ENCODE assay signal across 9 mouse cellular contexts in the genomic region with DNA sequence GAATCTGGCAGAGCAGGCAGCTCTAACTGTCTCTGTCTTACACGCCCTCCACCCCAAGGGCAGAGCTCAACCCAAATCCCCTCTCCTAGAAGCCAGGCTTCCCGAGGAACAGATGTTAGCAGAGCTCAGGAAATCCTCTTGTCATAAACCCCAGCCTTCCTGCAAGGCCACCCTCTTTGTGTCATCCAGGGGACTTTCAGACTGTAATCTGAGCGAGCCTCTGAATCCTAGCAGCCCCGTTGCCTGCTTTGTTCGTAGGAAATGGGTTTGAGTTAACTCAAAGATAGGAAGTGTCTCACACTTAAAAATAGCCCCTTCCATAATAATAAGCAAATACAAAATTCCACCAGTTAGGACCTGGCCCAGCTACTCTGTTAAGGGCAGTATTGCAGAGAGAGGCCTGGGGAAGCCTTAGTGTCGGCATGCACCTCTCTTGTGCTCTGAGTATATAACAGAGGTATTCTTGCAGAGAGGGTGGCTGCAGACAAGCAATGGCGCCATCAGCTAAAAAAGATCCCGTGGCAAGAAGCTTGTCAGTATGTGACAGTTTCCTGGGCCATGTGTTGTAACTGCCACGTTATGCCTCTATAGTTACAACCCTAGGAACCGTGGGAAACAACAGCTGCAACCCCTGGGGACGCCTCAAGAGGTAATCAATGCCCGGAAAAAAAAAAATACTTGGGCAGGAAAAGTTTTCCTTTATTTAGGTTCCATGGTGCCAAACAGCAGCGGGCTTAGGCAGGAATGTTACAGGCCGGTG. TPM values are rescaled to one million over a fixed set of nuclear protein-coding genes. Genes with fewer than 3 reads are reported as not detected.
DNase-seq lines count a peak whose midpoint lies in the region; ATAC-seq lines count a peak whose summit lies in the region.
"Had no signal": no experiment of that assay in that cellular context is flagged by ENCODE, and none has a peak within 500 bp of the region (broad histone marks: within the 10 kb centered on the region; RNA-seq: fewer than 3 reads in every experiment).

No protein-coding gene starts in this region.

- 38% methylated on average over 14 of the region's 14 CpGs for WGBS in midbrain, embryonic 10.5 days
- WGBS in midbrain, embryonic 16.5 days: 25% methylated on average over 14 of the region's 14 CpGs
- 13% methylated on average over 14 of the region's 14 CpGs for WGBS in heart, embryonic 11.5 days (ENCODE audit: insufficient replicate concordance)
- 9% methylated on average over 14 of the region's 14 CpGs for WGBS in limb, embryonic 13.5 days

- H3K27me3 ChIP-seq in midbrain, embryonic 10.5 days (ENCODE audit: low read depth, poor library complexity, severe bottlenecking): no peaks in the 10 kb centered on the region
- no peaks in the 10 kb centered on the region for H3K27me3 ChIP-seq in midbrain, embryonic 16.5 days (ENCODE audit: control insufficient read depth, insufficient read depth, low read depth, low read length)
- no peaks in the 10 kb centered on the region for H3K27me3 ChIP-seq in heart, embryonic 11.5 days (ENCODE audit: control insufficient read depth, insufficient read depth, low read length)
- no peaks in the 10 kb centered on the region for H3K27me3 ChIP-seq in limb, embryonic 13.5 days
- H3K27me3 ChIP-seq in splenic B cell, adult 2 months (ENCODE audit: control insufficient read depth, insufficient read depth, low read length, poor library complexity, severe bottlenecking): no peaks in the 10 kb centered on the region

- no peak overlapping the region for H3K4me3 ChIP-seq in midbrain, embryonic 10.5 days
- H3K4me3 ChIP-seq in midbrain, embryonic 16.5 days (ENCODE audit: low read depth, low read length): no peak overlapping the region
- H3K4me3 ChIP-seq in heart, embryonic 11.5 days (ENCODE audit: low read depth, low read length): no peak overlapping the region
- no peak overlapping the region for H3K4me3 ChIP-seq in limb, embryonic 13.5 days

- no peak for ATAC-seq in midbrain, embryonic 16.5 days
- ATAC-seq in heart, embryonic 11.5 days (replicated peaks; ENCODE audit: insufficient number of reproducible peaks, low FRiP score, low TSS enrichment): no peak
- ATAC-seq in limb, embryonic 13.5 days (ENCODE audit: low FRiP score, low read depth): peak; percentile 70

- no peak overlapping the region for H3K4me2 ChIP-seq in midbrain, embryonic 16.5 days (ENCODE audit: low read length)
- H3K4me2 ChIP-seq in heart, embryonic 11.5 days: peak overlapping the region; percentile 32
- H3K4me2 ChIP-seq in limb, embryonic 13.5 days (replicated peaks): peak overlapping the region; percentile 14; the same call in 1 of the 2 replicates

- no peaks in the 10 kb centered on the region for H3K36me3 ChIP-seq in midbrain, embryonic 10.5 days
- H3K36me3 ChIP-seq in midbrain, embryonic 16.5 days (ENCODE audit: control insufficient read depth, insufficient read depth, low read length): no peaks in the 10 kb centered on the region
- H3K36me3 ChIP-seq in heart, embryonic 11.5 days (ENCODE audit: control insufficient read depth, insufficient read depth, low read length): no peaks in the 10 kb centered on the region
- H3K36me3 ChIP-seq in limb, embryonic 13.5 days: no peaks in the 10 kb centered on the region; the same call in 1 of the 2 replicates
- H3K36me3 ChIP-seq in splenic B cell, adult 2 months (ENCODE audit: control insufficient read depth, insufficient read depth, low read length, poor library complexity, severe bottlenecking): no peaks in the 10 kb centered on the region

- H3K27ac ChIP-seq in midbrain, embryonic 10.5 days (replicated peaks): peak overlapping the region; percentile 46
- H3K27ac ChIP-seq in midbrain, embryonic 16.5 days (ENCODE audit: low read length): no peak overlapping the region
- peak overlapping the region; percentile 82 for H3K27ac ChIP-seq in heart, embryonic 11.5 days (ENCODE audit: low read depth, low read length)
- H3K27ac ChIP-seq in limb, embryonic 13.5 days: peak overlapping the region; percentile 72
- H3K27ac ChIP-seq: macrophage had no signal

- H3K9ac ChIP-seq in midbrain, embryonic 16.5 days (ENCODE audit: low read depth, low read length): no peak overlapping the region
- H3K9ac ChIP-seq in heart, embryonic 11.5 days (ENCODE audit: low read depth, low read length): peak overlapping the region; percentile 52; the same call in 1 of the 2 replicates
- H3K9ac ChIP-seq in limb, embryonic 13.5 days: peak overlapping the region; percentile 43; the same call in 1 of the 2 replicates

- H3K9me3 ChIP-seq in midbrain, embryonic 10.5 days (replicated peaks): no peaks in the 10 kb centered on the region
- no peaks in the 10 kb centered on the region for H3K9me3 ChIP-seq in midbrain, embryonic 16.5 days (replicated peaks; ENCODE audit: control insufficient read depth, low read length, poor library complexity, severe bottlenecking)
- H3K9me3 ChIP-seq in heart, embryonic 11.5 days (replicated peaks; ENCODE audit: control insufficient read depth, low read length): no peaks in the 10 kb centered on the region
- no peaks in the 10 kb centered on the region for H3K9me3 ChIP-seq in limb, embryonic 13.5 days

- no peak for DNase-seq in midbrain, embryonic 10.5 days (ENCODE audit: low spot score)
- DNase-seq in splenic B cell, adult 2 months (ENCODE audit: low read depth, low spot score): peak; percentile 55
- no peak for DNase-seq in testis, postnatal 10 days (ENCODE audit: low spot score)
- no peak for DNase-seq in layer of hippocampus, adult 11-12 months (ENCODE audit: low spot score)
- DNase-seq in layer of hippocampus, postnatal 14 days (ENCODE audit: low spot score in 2 of 2): no peak

- peaks cover 30% of the 10 kb centered on the region for H3K4me1 ChIP-seq in midbrain, embryonic 10.5 days
- H3K4me1 ChIP-seq in midbrain, embryonic 16.5 days (ENCODE audit: control insufficient read depth, insufficient read depth, low read length): peaks cover 7% of the 10 kb centered on the region; the same call in 1 of the 2 replicates
- peaks cover 15% of the 10 kb centered on the region for H3K4me1 ChIP-seq in heart, embryonic 11.5 days (ENCODE audit: control insufficient read depth, insufficient read depth, low read length)
- peaks cover 28% of the 10 kb centered on the region for H3K4me1 ChIP-seq in limb, embryonic 13.5 days

RNA-seq across cellular contexts. Expression of a gene that starts 17.1 kb away (rescaled TPM):
- polyA plus RNA-seq in midbrain, embryonic 10.5 days (2016; fragmentation: Nextera tagmentation; extraction: Ambion mirVana): 2.0 TPM in 1 of 2 replicates, not detected in the other
- 5.7 and 6.7 TPM in 2 replicates for polyA plus RNA-seq in midbrain, embryonic 16.5 days (2015; fragmentation: Nextera tagmentation; extraction: Ambion mirVana)
- 2.5 TPM in 1 of 2 replicates, not detected in the other for polyA plus RNA-seq in heart, embryonic 11.5 days (2014; fragmentation: Nextera tagmentation; extraction: Ambion mirVana)
- polyA plus RNA-seq in limb, embryonic 13.5 days (2015; fragmentation: Nextera tagmentation; extraction: Ambion mirVana): 1.6 and 2.6 TPM in 2 replicates
- total RNA-seq in layer of hippocampus, postnatal 14 days (2021): 10 to 100 TPM; 15.2 to 18.0 TPM

RNA-seq across cellular contexts. Expression of a gene that starts 48.8 kb away (rescaled TPM):
- polyA plus RNA-seq in midbrain, embryonic 10.5 days (2016; fragmentation: Nextera tagmentation; extraction: Ambion mirVana): 24.2 and 29.5 TPM in 2 replicates
- 40.2 and 40.7 TPM in 2 replicates for polyA plus RNA-seq in midbrain, embryonic 16.5 days (2015; fragmentation: Nextera tagmentation; extraction: Ambion mirVana)
- 17.4 and 18.5 TPM in 2 replicates for polyA plus RNA-seq in heart, embryonic 11.5 days (2014; fragmentation: Nextera tagmentation; extraction: Ambion mirVana)
- 16.9 and 21.0 TPM in 2 replicates for polyA plus RNA-seq in limb, embryonic 13.5 days (2015; fragmentation: Nextera tagmentation; extraction: Ambion mirVana)
- 10 to 100 TPM; 51.0 to 52.2 TPM for total RNA-seq in layer of hippocampus, postnatal 14 days (2021)
